Mouse (Mus musculus) small intestine, adult 2 months (tissue): ENCODE results near the gene Bcl2l12.

Experiments
- CTCF ChIP-seq: fragments of 200-500 bp; IDR thresholded peaks from 2 replicates; pipeline ENCODE4 v1.5.1; 2012; ENCODE audit warnings: low read depth, mild to moderate bottlenecking, control low read depth, inconsistent platforms, low read length, moderate library complexity, mixed read lengths; ENCODE audit not compliant: insufficient replicate concordance, insufficient read length; ENCODE audit errors: extremely low read depth
- POLR2A ChIP-seq: fragments of 200-500 bp; IDR thresholded peaks from 2 replicates; pipeline ENCODE4 v1.6.1; 2012; ENCODE audit warnings: low read depth, mild to moderate bottlenecking, control low read depth, inconsistent platforms, low read length, moderate library complexity

- TF ChIP-seq CTCF (no peak), POLR2A (no peak)
These were observed 55.6 kb downstream of the Bcl2l12 start, which contains the start of gene Tsks for GRCm38 (mm10) chr7:44942904-44943303.
